Mouse (Mus musculus) urinary bladder, postnatal 4 days (tissue): ENCODE measurements around the gene Egflam.

Experiments used
- DNase-seq, 2 experiments: peaks; one replicate each; pipeline ENCODE4 v3.0.0; 2021 to 2022; ENCODE audit warnings: low spot score in 2 of 2

Gene Egflam

GRCm38 (mm10) chr15:7295199-7295598, 103.0 kb downstream of the Egflam start:
- DNase-seq, result no peak

GRCm38 (mm10) chr15:7292854-7293253, 105.3 kb downstream of the Egflam start:
- no peak for DNase-seq

GRCm38 (mm10) chr15:7290003-7290402, 108.2 kb downstream of the Egflam start:
- no peak for DNase-seq

DNA sequence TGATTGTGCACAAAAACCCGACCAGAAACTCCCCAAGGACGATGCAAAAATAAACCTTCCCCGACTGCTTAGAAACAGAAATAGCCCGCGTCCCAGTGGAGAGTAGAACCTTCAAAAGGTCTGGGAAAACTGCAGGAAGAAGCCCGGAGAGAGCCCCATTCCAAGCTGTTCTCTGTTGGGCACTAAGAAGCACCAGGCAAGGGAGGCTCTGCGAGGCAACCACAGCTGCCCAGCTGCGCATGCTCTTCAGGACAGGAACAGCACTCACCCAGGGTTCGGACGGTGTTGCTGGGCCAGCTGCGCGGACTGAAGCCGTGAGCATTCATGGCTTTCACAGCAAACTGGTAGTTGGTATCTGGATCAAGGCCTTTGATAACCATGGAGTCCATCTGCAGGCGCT, 108.7 kb downstream of the Egflam start:
- peak in 1 of 2 experiments; percentile 19 for DNase-seq

- no peak for DNase-seq
These were observed 109.3 kb downstream of the Egflam start for GRCm38 (mm10) chr15:7288841-7289424.

DNA sequence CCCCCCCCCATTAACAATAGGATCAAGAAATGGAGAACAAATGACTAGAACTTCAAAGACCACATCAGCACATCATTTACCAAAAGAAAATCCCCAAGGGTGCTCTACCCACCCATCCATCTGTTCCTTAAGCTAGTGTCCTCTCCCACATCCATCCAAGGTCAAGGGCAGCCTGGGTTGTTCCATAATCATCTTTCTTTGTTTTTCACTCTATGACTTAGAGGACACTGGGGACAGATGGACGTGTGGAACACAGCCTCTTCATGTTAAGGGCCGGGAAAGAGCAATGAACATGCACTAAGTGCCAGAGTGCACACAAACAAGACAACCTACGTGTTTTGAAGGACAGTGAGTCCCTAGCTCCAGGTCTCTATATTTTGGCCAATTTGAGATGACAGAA, 110.3 kb downstream of the Egflam start:
- DNase-seq, result no peak

GRCm38 (mm10) chr15:7281579-7281978, 116.6 kb downstream of the Egflam start:
- no peak for DNase-seq

- DNase-seq, result peak; percentile 66 to 80
These were observed 134.4 kb downstream of the Egflam start for GRCm38 (mm10) chr15:7263822-7264221.

GRCm38 (mm10) chr15:7263339-7263738, 134.9 kb downstream of the Egflam start:
- peak in 1 of 2 experiments; percentile 10 for DNase-seq

DNA sequence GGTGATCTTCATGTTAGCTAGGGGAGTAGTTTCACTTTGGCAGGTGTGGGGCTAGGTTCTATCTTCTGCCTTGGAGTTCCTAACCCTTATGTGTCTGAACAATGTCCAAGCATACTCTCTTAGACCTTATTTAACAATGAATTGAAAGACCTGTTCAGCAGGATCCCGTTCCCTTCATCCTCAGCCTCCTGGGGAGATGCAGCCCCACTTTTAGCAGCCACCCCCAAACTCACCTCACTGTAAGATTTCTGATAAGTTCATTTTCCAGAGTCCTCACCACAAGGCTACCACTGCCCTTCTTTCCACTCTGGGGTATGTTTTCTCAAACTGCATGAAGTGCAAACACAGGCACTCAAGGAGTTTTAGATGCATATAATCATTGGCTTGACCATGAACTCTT, 136.8 kb downstream of the Egflam start:
- DNase-seq, result peak in 1 of 2 experiments; percentile 23

DNA sequence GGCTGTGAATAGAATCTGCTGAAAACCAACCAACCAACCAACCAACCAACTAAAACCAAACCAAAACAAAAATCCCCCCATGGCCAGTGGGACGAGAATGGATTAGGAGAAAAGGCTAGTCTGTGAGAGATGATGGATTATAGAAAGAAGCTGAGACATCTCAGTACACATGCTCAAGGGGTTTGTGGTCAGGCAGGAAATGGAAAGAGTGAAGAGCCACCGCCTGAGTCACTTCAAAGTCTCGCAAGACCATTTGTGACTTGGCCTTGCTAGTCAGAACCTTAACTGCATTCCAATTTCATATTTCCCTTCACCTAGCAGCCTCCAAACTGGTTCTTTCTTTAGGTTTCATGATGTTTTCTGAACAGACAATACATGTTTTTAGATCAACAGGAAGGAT, 141.6 kb downstream of the Egflam start:
- no peak for DNase-seq

- peak in 1 of 2 experiments; percentile 51 for DNase-seq
These were observed 144.9 kb downstream of the Egflam start for GRCm38 (mm10) chr15:7253326-7253725.

- peak in 1 of 2 experiments; percentile 41 for DNase-seq
These were observed 146.0 kb downstream of the Egflam start for GRCm38 (mm10) chr15:7252106-7252636.

DNA sequence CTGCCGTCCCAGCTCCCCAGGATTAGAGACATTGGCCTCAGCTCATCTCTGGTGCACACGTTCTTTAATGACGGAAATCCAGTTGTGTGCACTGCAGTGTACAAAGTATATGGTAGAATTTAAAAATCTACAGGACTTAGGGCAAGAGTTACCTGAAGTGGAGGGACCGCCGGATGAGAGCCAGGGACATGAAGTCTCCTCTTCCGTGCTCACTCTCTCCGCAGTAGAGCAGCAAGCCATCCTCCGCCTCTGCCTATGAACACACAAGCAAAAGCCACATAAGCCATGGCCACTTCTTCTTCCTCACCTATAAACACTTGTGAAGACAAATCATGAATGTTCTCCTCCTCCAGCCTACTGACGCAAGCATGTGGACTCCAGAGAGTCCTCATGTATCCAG, 147.2 kb downstream of the Egflam start:
- DNase-seq, result peak in 1 of 2 experiments; percentile 50

DNA sequence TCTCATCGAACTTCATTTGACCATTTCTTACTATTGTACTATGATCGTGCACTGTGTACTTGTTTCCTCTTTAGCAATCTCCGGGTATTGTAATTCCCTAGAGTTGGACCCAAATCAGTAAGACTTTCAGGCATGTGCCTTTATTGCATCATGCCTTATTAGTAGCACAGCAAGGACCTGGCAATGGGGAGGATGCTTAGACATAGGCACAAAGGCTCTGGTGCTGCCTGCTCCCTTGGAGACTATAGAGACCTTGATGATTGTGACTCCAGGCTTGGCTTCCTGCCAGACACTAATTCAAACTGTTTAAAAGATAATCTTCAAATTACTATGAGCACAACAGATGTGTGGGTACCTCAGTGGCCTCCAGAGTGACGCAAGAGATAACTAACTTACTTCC, 149.0 kb downstream of the Egflam start:
- DNase-seq, result no peak

DNA sequence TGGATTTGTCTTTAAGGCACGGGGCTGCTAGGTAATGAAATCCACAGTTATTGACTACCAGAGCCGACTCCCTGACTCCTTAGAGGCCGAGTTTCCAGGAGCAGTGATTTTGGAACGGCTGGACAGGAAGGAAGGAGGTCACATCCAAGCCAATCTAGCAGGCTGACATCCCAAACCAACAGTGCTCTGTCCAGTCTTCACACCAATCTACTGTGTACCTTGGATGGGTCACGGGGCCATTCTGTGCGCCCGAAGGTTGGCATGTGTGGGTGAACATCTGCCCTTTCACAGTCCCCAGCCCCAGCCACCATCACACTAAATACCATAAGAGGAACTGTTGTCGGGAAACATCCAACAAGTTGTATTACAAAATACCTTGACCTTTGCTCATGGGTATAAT, 150.9 kb downstream of the Egflam start:
- DNase-seq, result no peak

- DNase-seq, result no peak
These were observed 155.9 kb downstream of the Egflam start for GRCm38 (mm10) chr15:7242161-7242850.

- DNase-seq, result no peak
These were observed 157.2 kb downstream of the Egflam start for GRCm38 (mm10) chr15:7240950-7241349.

- no peak for DNase-seq
These were observed 158.3 kb downstream of the Egflam start for GRCm38 (mm10) chr15:7239904-7240303.

DNA sequence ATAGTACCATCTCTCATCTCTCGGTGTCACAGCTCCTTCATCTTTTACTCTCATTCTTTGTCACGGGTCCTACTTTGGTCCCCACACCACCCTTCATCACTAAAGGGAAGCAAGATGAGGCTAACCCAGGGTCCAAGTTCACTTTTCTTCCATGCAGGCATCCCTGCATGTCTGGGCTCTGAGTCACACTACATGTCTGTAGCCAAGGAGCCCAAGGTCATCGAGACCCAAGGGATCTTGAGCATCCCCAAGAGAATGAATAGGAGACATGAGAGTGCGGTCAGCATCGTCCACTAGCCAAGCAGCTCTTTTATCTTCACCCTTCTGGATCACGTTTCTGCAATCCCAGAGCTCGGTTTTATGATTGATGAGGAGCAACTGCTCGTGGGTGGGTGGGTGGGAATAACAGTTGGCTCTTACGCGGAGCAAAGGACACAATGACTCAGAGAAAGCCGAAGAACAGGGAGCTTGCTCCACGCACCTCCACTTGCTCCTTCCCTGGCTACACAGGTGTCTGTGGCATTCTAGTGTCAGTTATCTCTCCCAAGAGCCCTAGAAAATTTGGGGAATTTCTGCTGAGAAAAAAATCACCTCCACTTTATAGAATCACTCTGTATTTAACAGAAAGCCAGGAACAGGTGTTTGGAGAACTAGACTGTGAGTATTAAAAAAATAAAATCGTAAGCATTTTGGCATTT, 164.7 kb downstream of the Egflam start:
- no peak for DNase-seq

DNA sequence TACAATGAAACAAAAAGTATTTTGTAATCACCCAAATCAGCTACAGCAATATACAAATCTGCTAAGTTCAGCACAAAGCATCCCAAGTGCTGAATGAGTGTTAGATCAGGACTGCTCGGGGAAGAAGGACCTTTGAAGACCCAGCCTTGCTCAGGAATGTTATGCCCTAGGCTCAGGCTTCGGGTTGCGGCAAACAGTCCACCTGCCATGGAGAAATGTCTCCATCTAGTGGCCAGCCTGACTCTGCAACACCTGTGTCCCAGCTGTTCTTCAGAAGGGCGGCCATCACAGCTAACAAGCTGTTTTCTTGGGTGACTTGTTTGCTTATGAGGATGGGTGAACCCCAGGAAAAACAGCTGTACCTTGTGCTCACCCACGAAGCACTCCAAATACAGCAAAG, 172.0 kb downstream of the Egflam start:
- peak; percentile 73 to 79 for DNase-seq

DNA sequence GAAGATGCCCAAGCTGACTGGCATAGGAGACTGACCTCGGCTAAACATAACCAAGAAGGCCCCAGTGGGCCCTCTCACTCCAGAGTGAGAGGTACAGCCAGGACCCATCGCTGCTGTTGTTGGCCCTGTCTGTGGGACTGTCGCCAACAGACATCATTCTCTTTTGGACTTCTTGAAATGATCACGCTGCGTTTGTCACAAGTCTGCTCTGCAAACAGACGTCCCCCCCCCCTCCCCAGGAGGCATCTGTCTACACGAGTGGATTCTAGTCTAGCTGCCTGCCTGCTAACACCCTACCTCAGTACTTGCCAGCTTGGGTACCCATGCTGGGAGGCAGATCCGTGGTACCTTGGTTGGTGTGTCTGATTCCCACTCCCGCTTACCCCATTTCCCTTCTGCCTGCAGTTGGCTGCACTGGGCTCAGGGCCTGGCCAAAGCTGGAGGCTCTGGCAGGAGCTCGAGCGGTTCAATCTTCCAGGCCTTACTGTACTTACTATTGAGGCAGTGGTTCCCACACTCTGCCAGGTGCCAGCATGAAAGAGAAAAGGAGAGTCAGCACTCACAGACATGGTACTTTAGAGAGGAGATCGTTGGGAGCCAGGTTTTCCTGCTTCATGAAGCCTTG, 173.9 kb downstream of the Egflam start:
- no peak for DNase-seq
